Mouse (Mus musculus) spleen, postnatal 10 days (tissue): Measurements from ENCODE around the gene Dnase1l3.
"Not testable (repeated sequence)": the region's sequence is repeated elsewhere in the genome, so short reads cannot be mapped to it uniquely, and the experiment has no call there.

Experiments used
- DNase-seq, 2 experiments: peaks; one replicate each; pipeline ENCODE4 v3.0.0; 2021 to 2022; ENCODE audit warnings: low spot score in 2 of 2

The Dnase1l3 gene

GRCm38 (mm10) chr14:8011938-8012337, 17.6 kb upstream of the Dnase1l3 start:
- no peak for DNase-seq

GRCm38 (mm10) chr14:8011297-8011696, 16.9 kb upstream of the Dnase1l3 start:
- DNase-seq, result no peak

- DNase-seq, result no peak
Observed at GRCm38 (mm10) chr14:8007923-8008322, 13.6 kb upstream of the Dnase1l3 start.

DNA sequence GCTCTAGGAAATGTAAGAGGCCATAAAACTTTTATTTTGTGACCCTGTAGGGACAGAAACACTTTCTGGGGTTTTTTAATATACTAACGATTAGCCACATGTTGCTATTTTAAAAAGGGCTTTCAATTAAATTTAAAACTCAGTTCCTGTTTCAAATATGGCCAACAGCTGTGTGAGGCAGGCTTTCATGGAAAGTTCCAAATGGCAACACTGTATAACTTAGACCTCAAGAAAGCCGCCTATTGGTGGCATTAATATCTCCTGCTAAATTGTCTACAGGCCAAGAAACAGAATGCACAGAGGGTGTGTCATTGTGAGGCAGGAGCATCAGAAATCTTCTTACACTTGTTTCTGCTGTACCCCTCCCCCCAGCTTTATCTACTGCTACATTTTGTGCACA, 13.1 kb upstream of the Dnase1l3 start:
- no peak for DNase-seq

GRCm38 (mm10) chr14:8007084-8007483, 12.7 kb upstream of the Dnase1l3 start:
- DNase-seq, result no peak

DNA sequence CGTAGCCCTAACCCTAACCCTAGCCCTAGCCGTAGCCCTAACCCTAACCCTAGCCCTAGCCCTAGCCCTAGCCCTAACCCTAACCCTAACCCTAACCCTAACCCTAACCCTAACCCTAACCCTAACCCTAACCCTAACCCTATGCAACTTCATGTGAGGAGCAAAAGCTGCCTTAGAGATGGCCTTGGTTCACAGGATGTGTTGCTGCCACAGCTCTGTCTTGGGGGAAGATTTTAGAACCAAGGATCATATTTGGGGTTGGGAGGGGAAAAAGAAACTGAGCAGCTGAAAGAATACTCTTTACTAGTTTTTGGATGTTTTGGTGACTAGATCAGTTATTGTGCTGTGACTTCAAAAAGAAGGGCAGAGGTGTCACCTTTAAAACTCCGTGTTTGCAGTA, 11.7 kb upstream of the Dnase1l3 start:
- not testable (repeated sequence) for DNase-seq

DNA sequence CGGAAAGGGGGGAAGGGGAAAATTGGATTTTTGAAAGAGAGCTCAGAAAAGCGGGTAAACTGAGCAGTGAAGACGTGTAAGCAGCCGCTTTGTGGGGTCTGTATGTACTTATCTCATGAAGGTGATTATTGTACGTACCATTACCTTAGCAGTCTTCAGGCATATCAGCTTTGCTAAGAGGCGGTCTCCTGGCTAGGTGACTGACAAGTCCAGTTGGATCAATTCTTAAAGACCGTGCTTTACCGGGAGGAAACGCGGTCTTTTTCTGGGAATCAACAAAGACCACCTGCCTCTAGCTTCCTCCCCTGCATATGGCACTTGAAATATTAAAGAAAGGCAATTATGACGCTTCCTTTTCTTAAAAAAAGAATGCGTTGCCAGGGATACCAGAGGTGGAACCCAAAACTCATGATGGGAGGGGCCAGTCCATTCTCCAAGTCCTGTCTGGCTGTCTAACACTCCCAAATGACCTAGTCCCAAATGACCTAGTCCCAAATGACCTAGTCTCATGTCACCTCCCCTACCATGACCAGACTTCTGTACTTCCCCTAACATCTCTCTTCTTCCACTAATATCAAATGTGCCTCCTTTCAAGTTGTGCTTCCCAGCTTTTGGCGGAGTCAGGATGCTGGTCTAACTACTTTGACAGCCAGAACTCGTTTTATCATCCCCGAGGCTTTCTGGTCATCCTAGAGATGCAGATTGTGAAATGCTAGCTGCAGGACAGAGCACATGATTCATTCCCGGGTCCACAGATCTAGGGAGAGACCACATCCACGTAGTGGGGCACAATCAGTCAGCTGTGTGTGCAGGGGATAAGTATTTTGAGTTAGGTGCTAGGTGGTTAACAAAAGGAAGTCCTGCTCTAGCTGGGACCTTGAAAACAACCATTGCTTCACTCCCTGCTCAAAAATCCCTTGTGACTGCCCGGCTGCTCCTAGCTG, 9.6 kb upstream of the Dnase1l3 start:
- DNase-seq, result no peak

- peak in 1 of 2 experiments; percentile 23 for DNase-seq
Observed at GRCm38 (mm10) chr14:8003093-8003670, 8.8 kb upstream of the Dnase1l3 start.

GRCm38 (mm10) chr14:8002432-8003092, 8.2 kb upstream of the Dnase1l3 start, which contains the start of gene Abhd6:
Abhd6 (plus strand) TSS chr14:8002902.
- peak; percentile 29 to 81 for DNase-seq

GRCm38 (mm10) chr14:8000831-8001685, 6.7 kb upstream of the Dnase1l3 start:
- no peak for DNase-seq

- no peak for DNase-seq
Observed at GRCm38 (mm10) chr14:8000247-8000646, 5.9 kb upstream of the Dnase1l3 start.

- no peak for DNase-seq
Observed at GRCm38 (mm10) chr14:7999435-7999834, 5.1 kb upstream of the Dnase1l3 start.

- DNase-seq, result no peak
Observed at GRCm38 (mm10) chr14:7999030-7999429, 4.7 kb upstream of the Dnase1l3 start.

DNA sequence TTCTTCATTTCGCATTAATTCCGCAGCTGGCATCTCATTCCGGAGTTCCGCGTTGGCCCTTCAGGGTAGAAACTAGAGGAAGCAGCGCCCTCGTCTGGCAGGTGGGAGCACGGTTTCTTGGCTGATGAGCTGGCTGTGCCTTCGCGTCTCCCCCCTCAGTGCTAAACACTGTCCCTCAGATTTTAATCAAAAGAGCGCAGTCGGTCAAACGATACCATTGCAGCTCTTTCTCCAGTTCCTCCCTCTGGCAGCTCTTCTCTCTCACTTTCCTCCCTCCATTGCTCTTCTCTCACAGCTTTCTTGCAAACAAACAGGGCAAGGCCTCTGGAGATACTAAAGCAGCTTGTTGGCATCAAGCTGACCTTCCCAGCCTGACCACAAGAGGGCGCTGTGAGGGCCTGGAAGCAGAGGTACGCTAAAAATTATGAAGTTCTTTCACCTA, 2.9 kb upstream of the Dnase1l3 start:
- peak; percentile 77 to 90 for DNase-seq

DNA sequence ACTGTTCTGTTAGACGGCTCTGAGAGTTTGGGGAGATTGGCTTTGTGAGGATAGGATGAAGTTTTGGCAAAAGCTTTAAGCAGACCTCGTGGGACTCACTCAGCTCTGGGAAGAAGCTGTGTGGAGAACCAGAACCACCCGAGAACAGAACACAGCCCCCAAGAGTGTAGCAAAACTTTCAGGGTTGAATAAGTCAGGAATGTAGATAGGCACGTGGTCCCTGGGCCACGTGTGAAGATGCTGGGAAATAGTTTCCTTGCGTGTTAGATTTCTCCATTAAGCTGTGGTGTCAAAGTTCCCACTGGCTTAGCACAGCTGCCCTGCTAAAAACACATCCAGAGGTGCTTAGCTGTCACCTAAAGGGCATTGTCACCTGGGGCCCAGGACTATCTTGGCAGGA, 2.2 kb downstream of the Dnase1l3 start:
- DNase-seq, result no peak

GRCm38 (mm10) chr14:7991108-7991776, 3.1 kb downstream of the Dnase1l3 start:
- DNase-seq, result peak in 1 of 2 experiments; percentile 24

- DNase-seq, result no peak
Observed at GRCm38 (mm10) chr14:7989961-7990360, 4.4 kb downstream of the Dnase1l3 start.

DNA sequence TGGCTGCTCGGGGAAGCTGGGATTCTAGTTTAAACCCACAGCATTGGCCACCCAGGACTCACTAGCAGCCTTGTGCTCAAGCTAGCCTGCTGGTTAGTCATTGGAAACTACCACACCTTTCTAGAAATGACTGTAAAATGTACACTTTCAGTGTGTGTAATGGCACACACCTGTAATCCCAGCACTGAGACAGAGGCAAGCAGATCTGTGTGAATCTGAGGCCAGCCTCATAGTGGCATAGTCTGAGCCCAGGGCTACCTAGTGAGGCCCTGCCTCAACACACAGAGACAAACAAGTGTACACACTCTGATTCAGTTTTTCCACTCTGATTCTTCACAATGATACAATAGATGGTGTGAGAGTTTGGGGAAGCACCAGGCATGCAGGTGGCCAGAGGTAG, 5.0 kb downstream of the Dnase1l3 start:
- no peak for DNase-seq

GRCm38 (mm10) chr14:7986913-7987312, 7.5 kb downstream of the Dnase1l3 start:
- DNase-seq, result no peak

DNA sequence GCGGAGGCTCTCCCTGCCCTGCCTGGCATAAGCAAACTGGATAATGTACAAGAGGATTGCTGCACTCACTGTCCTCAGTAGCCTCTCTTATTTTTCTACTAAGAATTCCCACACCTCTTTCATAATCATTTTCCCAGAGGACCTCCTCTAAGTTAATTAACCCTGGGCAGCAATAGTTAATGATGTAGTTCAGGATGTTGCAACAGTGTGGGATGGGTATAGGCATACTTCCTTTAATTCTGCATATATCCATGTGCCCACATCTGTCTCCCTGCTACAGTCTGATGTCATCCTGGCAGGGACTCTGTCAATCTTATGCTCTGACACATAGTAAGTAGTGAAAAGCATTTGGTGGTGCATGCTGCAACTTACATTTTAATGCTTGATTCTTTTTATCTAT, 13.1 kb downstream of the Dnase1l3 start:
- DNase-seq, result no peak

- no peak for DNase-seq
Observed at GRCm38 (mm10) chr14:7978183-7978582, 16.2 kb downstream of the Dnase1l3 start.
